Mouse (Mus musculus) naive thymus-derived CD4-positive, alpha-beta T cell, adult 2 months (primary cell): ENCODE measurements around the gene Chd6.

Source experiments
- DNase-seq: peaks from one replicate; pipeline ENCODE4 v3.0.0-alpha.2; 2011; ENCODE audit warnings: low read depth

Chd6 gene

DNA sequence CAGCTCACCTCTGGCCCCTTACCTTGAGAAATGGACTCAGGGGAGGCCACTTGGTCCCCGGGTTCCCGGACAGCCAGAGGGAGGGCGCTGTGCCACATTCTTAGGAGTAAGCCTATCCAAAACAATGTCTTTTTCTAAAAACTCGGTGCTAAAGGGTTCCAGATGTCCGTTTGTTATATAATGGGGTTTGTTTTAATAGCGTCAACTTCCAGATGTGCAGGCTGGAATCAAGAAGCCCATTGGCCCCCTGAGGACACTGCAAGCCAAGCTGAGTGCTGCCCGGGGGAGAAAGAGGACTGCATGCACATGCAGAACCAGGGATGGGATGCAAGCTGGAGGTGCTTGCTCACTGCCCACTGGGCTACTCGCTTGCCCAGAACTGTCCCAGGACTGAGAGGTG is 176.6 kb downstream of the Chd6 start:
- no peak for DNase-seq

- DNase-seq, result no peak
Measured at GRCm38 (mm10) chr2:160931378-160931777, 177.5 kb downstream of the Chd6 start.

DNA sequence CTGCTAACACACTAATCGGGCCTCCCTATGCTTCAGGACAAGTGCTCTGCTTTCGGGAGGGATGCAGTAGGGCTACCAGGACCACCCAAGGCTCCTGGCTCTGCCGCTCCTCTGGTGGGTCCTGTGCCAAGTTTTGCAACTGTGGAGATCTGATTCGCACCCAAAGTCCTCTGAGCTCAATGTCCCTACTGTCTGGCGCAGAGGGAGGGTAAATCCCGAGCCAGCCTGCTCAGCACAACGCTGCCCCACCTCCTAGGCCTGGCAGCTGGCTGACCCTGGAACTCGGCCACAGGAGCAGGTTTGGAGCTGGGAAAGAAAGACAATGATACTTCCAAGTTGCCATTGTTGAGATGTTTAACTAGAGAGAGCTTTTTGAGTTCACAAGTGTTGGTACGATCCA is 183.7 kb downstream of the Chd6 start:
- no peak for DNase-seq

DNA sequence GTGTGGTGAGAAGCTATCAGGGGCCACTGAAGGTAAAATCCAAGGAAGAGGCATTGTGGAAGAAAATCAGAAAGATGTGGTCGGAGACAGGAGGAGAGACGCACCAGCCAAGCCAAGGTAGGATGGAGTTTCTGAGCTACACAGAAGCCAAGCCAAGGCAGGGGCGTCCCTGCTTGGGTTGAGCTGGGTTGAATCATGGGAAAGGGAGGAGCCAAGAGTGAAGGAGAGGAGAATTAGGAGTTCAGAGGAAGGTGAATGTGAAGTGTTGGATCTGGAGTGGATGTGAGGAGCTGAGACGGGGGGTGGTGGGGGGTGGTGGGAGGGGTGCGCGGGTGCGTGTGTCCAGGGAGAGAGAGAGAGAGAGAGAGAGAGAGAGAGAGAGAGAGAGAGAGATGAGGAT is 187.6 kb downstream of the Chd6 start:
- no peak for DNase-seq

DNA sequence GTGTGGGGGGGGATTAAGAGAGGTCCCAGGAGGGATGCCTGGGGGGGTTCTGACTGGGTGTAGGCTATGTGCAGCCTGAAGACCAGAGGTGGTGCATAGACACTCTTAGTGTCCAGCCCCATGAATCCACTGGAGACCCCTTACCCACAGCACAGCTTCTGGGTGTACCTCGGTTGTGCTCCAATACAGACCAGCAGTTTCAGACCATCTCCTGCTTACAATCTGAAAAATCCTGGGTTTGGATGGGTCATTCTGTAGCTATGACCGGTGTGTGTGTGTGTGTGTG is 190.0 kb downstream of the Chd6 start:
- DNase-seq, result no peak

- no peak for DNase-seq
Measured at GRCm38 (mm10) chr2:160918154-160918929, 190.5 kb downstream of the Chd6 start.

GRCm38 (mm10) chr2:160917313-160917712 is 191.6 kb downstream of the Chd6 start:
- DNase-seq, result no peak

DNA sequence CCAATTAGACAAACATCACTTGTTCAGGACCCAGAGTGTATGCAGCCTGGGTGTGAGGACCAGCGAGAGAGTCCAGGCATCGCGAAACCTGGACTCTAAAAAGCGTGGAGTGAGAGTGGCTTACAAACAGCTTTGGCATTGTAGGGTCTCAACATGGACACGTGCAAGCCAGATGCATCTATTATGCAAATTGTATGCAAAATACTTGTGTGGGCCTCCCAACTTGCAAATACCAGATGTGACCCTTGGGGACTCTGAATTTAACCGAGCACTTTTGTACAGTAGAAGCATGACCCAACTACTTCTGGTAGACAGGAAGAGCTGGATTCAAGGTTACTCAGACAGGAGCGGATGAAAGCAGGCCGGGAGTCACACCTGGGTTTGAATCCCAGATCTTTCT is 192.2 kb downstream of the Chd6 start:
- no peak for DNase-seq

DNA sequence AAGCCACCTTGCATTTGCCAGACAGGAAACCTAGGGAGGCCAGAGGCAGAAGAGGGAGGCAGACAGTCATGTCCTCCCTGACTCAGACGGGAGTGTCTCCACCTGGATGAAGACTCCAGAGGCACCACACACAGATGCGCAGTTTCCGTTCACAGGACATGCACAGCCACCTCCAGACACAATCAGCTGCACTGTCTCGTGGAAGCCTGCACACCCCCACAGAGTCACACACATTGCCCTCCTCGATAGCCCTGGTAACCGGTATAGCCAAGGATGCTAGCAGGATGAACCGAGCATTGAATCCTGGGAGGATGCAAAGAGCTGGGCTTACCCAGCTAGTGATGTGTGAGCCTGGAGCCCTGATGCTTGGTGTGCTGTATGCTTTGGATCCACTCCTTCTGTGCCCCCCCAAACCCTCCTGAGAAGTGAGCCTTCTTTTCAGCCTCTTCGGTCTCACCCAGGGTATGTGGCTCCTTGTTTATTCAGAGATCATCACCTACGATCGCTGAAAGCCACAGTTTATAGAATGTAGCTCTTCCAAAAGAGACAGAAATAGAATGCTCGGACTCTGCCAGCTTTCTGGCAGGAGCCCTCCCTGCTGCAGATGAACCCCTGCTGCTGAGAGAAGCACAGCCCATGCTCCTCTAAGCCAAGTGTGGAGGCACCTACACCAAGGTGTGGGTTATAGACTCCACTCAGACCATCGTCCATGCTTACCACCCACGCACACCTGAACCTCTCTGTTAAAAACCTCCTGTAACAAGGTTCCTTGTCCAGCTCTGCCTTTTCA is 192.9 kb downstream of the Chd6 start:
- DNase-seq, result no peak

DNA sequence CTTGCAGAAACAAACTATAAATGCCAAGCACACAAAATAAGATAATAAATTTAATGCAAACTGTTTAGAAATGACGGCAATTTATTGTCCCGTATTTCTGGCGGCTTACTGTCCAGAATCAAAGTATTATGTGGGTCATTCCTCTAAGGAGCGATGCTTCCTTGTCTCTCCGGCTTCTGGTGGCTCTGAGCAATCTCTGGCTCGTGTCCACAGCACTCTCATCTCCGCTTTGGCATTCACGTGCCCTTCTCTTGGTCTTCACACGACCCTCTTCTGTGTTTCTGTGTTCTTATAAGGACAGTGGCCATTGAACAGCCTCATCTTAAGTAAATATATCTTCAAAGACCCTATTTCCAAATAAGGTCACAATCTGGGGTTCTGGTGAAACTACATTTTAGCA is 194.2 kb downstream of the Chd6 start:
- no peak for DNase-seq

GRCm38 (mm10) chr2:160912231-160912671 is 196.6 kb downstream of the Chd6 start, which contains the start of gene Emilin3:
Emilin3 (minus strand) TSS chr2:160912328.
- no peak for DNase-seq

DNA sequence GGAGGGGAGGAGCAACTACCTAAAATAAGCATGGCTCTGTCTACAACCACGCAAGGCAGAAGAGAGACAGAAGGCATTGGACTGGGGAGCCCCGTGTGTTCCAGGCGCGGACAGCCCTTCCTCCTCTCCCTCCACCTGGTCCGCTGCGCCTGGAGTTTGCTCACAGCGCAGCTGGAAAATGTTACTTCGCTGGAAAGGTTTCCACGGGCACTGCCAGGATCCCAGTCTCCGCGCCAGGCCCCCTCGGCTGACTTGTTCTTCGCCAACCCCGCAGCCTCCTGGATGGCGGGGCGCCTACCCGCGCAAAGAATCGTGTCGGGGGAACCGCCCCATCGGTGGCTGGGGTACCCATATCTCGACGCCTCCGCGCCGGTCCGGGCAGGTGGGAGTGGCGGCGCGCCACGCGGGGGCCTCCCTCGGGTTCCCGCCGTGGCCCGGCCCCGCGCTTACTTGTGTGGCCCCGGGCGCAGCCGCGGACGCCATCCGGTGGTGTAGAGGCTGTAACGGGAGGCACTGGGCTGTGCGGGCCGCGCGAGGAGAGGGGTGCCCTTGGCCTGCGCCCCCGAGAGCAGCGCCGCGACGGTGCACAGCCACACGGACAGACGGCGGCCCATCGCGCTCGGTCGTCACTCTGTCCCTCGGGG is 197.2 kb downstream of the Chd6 start:
- DNase-seq, result no peak

GRCm38 (mm10) chr2:160910633-160911032 is 198.2 kb downstream of the Chd6 start:
- DNase-seq, result no peak

DNA sequence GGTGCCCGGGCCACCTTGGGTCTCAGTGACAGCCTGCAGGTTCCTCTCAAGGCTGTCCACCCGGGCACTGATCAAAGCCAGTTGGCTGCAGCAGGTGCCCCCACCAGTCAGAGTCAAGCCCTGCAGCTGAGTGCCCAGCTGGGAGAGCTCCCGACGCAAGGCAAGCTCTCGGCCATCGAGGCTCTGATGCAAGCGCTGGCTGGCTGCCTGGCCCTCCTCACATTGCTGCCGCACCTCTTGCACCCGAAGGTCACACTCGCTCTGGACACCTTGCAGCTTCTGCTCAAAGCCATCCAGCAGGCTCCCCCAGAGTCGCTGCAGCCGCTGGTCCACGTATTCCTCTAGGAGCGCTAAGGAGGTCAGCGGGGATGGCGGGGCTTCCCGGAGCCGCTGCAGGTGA is 200.3 kb downstream of the Chd6 start:
- no peak for DNase-seq

DNA sequence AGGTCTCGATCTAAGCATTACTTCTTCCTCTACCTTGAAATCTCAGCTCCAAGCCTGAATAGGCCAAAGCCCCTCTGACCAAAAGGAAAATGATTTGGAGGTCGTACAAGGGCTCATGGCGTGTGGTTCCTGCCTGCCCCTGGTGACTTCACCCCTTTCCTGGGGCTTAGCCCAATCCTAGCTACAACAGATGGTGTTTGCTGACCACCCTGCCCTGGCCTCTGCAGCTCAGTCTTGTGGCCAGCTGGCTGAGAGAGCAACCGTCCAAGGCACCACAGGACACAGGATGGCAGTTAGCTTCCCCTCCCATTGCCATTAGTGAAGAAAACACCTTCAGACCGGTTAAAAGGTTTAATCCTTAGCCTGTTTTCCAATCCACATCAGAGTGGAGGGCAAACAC is 202.8 kb downstream of the Chd6 start:
- no peak for DNase-seq

DNA sequence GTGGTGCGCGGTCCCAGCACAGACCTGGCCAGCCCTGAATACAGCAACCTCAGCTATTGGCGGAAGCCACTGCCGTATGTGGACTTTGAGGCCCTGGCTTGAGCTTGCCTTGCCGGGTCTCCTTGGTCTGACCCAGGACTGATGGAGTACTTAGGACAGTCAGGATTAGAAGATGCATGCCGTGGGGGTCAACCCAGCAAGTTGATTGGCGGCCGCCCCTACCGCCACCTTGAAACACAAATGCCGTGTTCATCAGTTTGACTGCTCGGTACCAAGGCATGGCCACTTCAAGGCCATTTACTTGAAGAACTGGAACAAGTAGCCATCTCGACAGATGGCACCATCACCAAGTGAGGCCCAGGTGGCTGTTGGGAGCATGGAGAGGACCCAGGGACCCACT is 203.6 kb downstream of the Chd6 start:
- DNase-seq, result no peak

DNA sequence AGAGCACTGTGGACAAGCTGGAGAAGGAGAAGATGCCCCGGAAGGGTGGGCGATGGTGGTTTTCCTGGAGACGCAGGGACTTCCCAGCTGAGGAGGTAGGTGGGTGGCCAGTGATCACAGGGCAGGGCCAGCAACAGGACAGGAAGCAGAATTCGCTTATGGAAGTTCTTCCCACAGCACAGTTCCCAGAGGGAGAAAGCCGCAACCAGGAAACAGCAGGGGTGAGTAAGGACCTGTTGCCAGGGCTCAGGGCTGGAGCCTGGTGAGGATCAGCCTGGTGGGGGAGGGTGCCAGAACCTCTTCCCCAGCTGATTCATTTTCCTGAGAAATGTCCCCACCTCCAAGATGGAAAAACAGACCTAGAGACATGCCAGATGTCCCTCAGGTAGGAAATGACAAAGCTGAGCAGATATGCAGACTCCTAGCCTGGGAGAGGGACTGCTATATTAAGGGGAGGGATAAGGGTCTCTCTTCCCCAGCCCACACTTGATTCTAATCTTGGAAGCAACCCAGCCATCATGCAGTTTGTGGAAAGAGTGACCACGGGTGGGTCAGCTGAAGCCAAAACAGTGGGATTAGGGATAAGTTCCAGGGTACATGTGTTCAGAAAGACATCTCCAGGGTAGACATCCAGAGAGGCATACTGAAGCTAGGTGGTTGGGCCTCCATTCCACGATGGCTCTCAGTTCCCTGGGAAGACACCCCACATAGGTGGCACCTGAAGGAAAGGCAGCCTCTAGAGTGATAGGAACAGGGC is 207.0 kb downstream of the Chd6 start:
- no peak for DNase-seq
